Mouse (Mus musculus) intestine, embryonic 16.5 days (tissue): ENCODE measurements around the gene Ppp1r3c. TPM values are rescaled to one million over a fixed set of nuclear protein-coding genes. Genes with fewer than 3 reads are reported as not detected.

Experiments used
- ATAC-seq: fragments of 200-750 bp; cut with Nextera tagmentation; 2 replicates; pipeline ENCODE4 v1.8.0; 2017; ENCODE audit warnings: moderate TSS enrichment, moderate library complexity
- H3K27ac ChIP-seq: fragments of 300-500 bp; sonication (generic); 2 replicates; pipeline ENCODE4 v1.5.1; 2014; ENCODE audit warnings: mild to moderate bottlenecking, low read length
- H3K27me3 ChIP-seq: fragments of 300-500 bp; sonication (generic); replicated peaks from 2 replicates; pipeline ENCODE4 v1.6.1; 2014; ENCODE audit warnings: low read length, control low read depth, mixed read lengths; ENCODE audit not compliant: control insufficient read depth, insufficient read depth
- H3K36me3 ChIP-seq: fragments of 300-500 bp; sonication (generic); 2 replicates; pipeline ENCODE4 v1.6.1; 2014; ENCODE audit warnings: low read length, control low read depth; ENCODE audit not compliant: control insufficient read depth, insufficient read depth
- H3K4me1 ChIP-seq: fragments of 300-500 bp; sonication (generic); 2 replicates; pipeline ENCODE4 v1.6.1; 2014; ENCODE audit warnings: low read length, control low read depth, mixed read lengths; ENCODE audit not compliant: control insufficient read depth, insufficient read depth
- H3K4me2 ChIP-seq: fragments of 300-500 bp; sonication (generic); 2 replicates; pipeline ENCODE4 v1.6.1; 2014; ENCODE audit warnings: low read depth, low read length, control low read depth
- H3K4me3 ChIP-seq: fragments of 300-500 bp; sonication (generic); 2 replicates; pipeline ENCODE4 v1.5.1; 2014; ENCODE audit warnings: mild to moderate bottlenecking, low read length
- H3K9ac ChIP-seq: fragments of 300-500 bp; sonication (generic); 2 replicates; pipeline ENCODE4 v1.6.1; 2014; ENCODE audit warnings: low read depth, low read length
- H3K9me3 ChIP-seq: fragments of 300-500 bp; sonication (generic); 2 replicates; pipeline ENCODE4 v1.6.1; 2016; ENCODE audit warnings: low read length, control low read depth; ENCODE audit not compliant: control insufficient read depth
- WGBS: fragments of 180-500 bp; shearing (Covaris S2); extraction: QIAGEN DNeasy Blood & Tissue Kit; methylation state at CpG from one replicate; pipeline ENCODE4 v1.1.7; 2014; 5-methylcytosine and 5-hydroxymethylcytosine counted together
- polyA plus RNA-seq: library from polyadenylated mRNA; unstranded; fragments of >200 nt; fragmentation: Nextera tagmentation; extraction: Ambion mirVana; gene quantifications from 2 replicates; pipeline ENCODE4 v1.2.1, GENCODE M21; 2015

Ppp1r3c gene
- polyA plus RNA-seq, 1 experiment from 2014 or later = 10.3 TPM

GRCm38 (mm10) chr19:36691245-36691644 lies 45.2 kb downstream of the Ppp1r3c start:
- no peak for ATAC-seq
- H3K9ac ChIP-seq = no peak overlapping the region
- no peak overlapping the region for H3K27ac ChIP-seq
- H3K36me3 ChIP-seq = no peaks in the 10 kb centered on the region
- H3K4me1 ChIP-seq = peaks cover 24% of the 10 kb centered on the region
- H3K9me3 ChIP-seq = no peaks in the 10 kb centered on the region
- H3K4me3 ChIP-seq = no peak overlapping the region
- WGBS = 87% methylated on average over 2 of the region's 2 CpGs
- H3K4me2 ChIP-seq = no peak overlapping the region
- H3K27me3 ChIP-seq = no peaks in the 10 kb centered on the region

GRCm38 (mm10) chr19:36689205-36689604 lies 47.2 kb downstream of the Ppp1r3c start:
- no peaks in the 10 kb centered on the region for H3K9me3 ChIP-seq
- 36% methylated on average over 5 of the region's 5 CpGs for WGBS
- no peaks in the 10 kb centered on the region for H3K27me3 ChIP-seq
- no peak overlapping the region for H3K9ac ChIP-seq
- H3K4me2 ChIP-seq = no peak overlapping the region
- H3K36me3 ChIP-seq = no peaks in the 10 kb centered on the region
- ATAC-seq = peak; percentile 47; the same call in 1 of the 2 replicates
- H3K4me3 ChIP-seq = no peak overlapping the region
- H3K27ac ChIP-seq = peak overlapping the region; percentile 88
- H3K4me1 ChIP-seq = peaks cover 24% of the 10 kb centered on the region

- WGBS = 46% methylated on average over 8 of the region's 8 CpGs
- Histone ChIP-seq H3K9me3 (no peaks in the 10 kb centered on the region), H3K4me1 (peaks cover 24% of the 10 kb centered on the region), H3K27me3 (no peaks in the 10 kb centered on the region), H3K4me3 (no peak overlapping the region), H3K27ac (peak overlapping the region; percentile 88), H3K4me2 (no peak overlapping the region), H3K36me3 (no peaks in the 10 kb centered on the region), H3K9ac (no peak overlapping the region)
- peak; percentile 89 for ATAC-seq
Observed at GRCm38 (mm10) chr19:36687843-36688637, 48.4 kb downstream of the Ppp1r3c start.

GRCm38 (mm10) chr19:36687044-36687443 lies 49.4 kb downstream of the Ppp1r3c start:
- Histone ChIP-seq H3K36me3 (no peaks in the 10 kb centered on the region), H3K4me2 (no peak overlapping the region), H3K9me3 (no peaks in the 10 kb centered on the region), H3K27ac (peak overlapping the region; percentile 88), H3K4me1 (peaks cover 24% of the 10 kb centered on the region), H3K27me3 (no peaks in the 10 kb centered on the region), H3K9ac (no peak overlapping the region; the same call in 1 of the 2 replicates), H3K4me3 (no peak overlapping the region)
- whole genome bisulfite sequencing = 80% methylated on average over 9 of the region's 9 CpGs
- no peak for ATAC-seq

DNA sequence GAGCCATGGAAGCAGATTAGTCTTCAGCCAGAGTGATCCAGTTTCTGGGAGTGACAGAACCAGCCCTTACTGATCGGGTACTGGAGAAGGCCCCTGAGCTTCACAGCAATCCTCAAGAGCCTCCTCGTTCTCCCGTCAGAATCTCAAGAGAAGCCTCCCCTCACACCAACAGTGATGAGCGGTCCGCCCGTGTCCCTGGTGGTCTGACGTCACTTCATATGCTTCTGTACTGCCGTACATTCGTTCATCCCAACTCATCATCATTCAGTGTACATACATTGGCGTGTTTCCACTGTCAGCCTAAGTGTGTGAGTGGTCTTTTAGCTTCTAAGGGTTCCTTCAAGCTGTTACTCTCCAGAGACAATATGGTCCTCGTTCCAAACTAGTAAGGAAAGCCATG lies 50.4 kb downstream of the Ppp1r3c start:
- no peaks in the 10 kb centered on the region for H3K36me3 ChIP-seq
- no peak overlapping the region for H3K9ac ChIP-seq
- H3K4me1 ChIP-seq = peaks cover 24% of the 10 kb centered on the region
- no peaks in the 10 kb centered on the region for H3K27me3 ChIP-seq
- WGBS = 77% methylated on average over 11 of the region's 11 CpGs
- H3K27ac ChIP-seq = peak overlapping the region; percentile 30; the same call in 1 of the 2 replicates
- no peak for ATAC-seq
- H3K4me3 ChIP-seq = no peak overlapping the region
- no peaks in the 10 kb centered on the region for H3K9me3 ChIP-seq
- H3K4me2 ChIP-seq = no peak overlapping the region

GRCm38 (mm10) chr19:36682560-36682959 lies 53.9 kb downstream of the Ppp1r3c start:
- H3K27ac ChIP-seq = no peak overlapping the region
- peaks cover 10% of the 10 kb centered on the region for H3K4me1 ChIP-seq
- 68% methylated on average over 2 of the region's 2 CpGs for WGBS
- no peak overlapping the region for H3K4me3 ChIP-seq
- ATAC-seq = no peak
- H3K9me3 ChIP-seq = no peaks in the 10 kb centered on the region
- no peak overlapping the region for H3K9ac ChIP-seq
- no peaks in the 10 kb centered on the region for H3K36me3 ChIP-seq
- no peaks in the 10 kb centered on the region for H3K27me3 ChIP-seq
- H3K4me2 ChIP-seq = no peak overlapping the region

Other genes with a start within 250 kb of the Ppp1r3c start
- 1.3 and 1.4 TPM in 2 replicates for gene Hectd2, start 182.0 kb downstream of the Ppp1r3c start, polyA plus RNA-seq
- 16.2 and 16.7 TPM in 2 replicates for gene Tnks2, start 97.6 kb upstream of the Ppp1r3c start, polyA plus RNA-seq
- 3.1 and 3.5 TPM in 2 replicates for gene Fgfbp3, start 183.0 kb upstream of the Ppp1r3c start, polyA plus RNA-seq
- gene Btaf1, start 189.4 kb upstream of the Ppp1r3c start, polyA plus RNA-seq = 5.8 and 6.3 TPM in 2 replicates